Mouse (Mus musculus) ES-E14 (cell line): ENCODE results near the gene Sp100. TPM values are rescaled to one million over a fixed set of nuclear protein-coding genes. Genes with fewer than 3 reads are reported as not detected.

Experiments used
- DNase-seq: peaks from one replicate; pipeline ENCODE4 v3.0.0-alpha.2; 2013; ENCODE audit warnings: low read depth, low spot score
- H3K27ac ChIP-seq: 2 replicates; pipeline ENCODE4 v1.5.1; 2012; ENCODE audit warnings: low read depth, mild to moderate bottlenecking, low read length, moderate library complexity, mixed read lengths; ENCODE audit not compliant: poor library complexity, insufficient read depth, severe bottlenecking
- H3K36me3 ChIP-seq: 2 replicates; pipeline ENCODE4 v1.6.1; 2012; ENCODE audit warnings: mild to moderate bottlenecking, low read length, moderate library complexity, mixed read lengths; ENCODE audit not compliant: control insufficient read depth, poor library complexity, insufficient read depth, severe bottlenecking
- H3K4me1 ChIP-seq, 2 experiments: fragments of 150-350 bp in 1 of 2; sonication (generic) in 1 of 2; 2 replicates each; pipeline ENCODE4 v1.6.1; 2012; ENCODE audit warnings: low read length in 2 of 2, mild to moderate bottlenecking in 1 of 2, mixed read lengths in 1 of 2; ENCODE audit not compliant: control insufficient read depth in 2 of 2, insufficient read depth in 2 of 2, poor library complexity in 1 of 2
- H3K4me3 ChIP-seq, 2 experiments: fragments of 150-350 bp in 1 of 2; sonication (generic) in 1 of 2; 2 replicates each; pipeline ENCODE4 v1.5.1; 2012; ENCODE audit warnings: low read length in 2 of 2, low read depth in 1 of 2, mild to moderate bottlenecking in 1 of 2, mixed read lengths in 1 of 2; ENCODE audit not compliant: insufficient read depth in 1 of 2, poor library complexity in 1 of 2, severe bottlenecking in 1 of 2
- H3K9ac ChIP-seq: 2 replicates; pipeline ENCODE4 v1.6.1; 2012; ENCODE audit warnings: low read depth, mild to moderate bottlenecking, low read length, mixed read lengths; ENCODE audit not compliant: poor library complexity, insufficient read depth, severe bottlenecking
- H3K9me3 ChIP-seq: fragments of 150-350 bp; sonication (generic); 2 replicates; pipeline ENCODE4 v1.6.1; 2012; ENCODE audit warnings: low read depth, mild to moderate bottlenecking, low read length; ENCODE audit not compliant: control insufficient read depth, insufficient read depth
- HCFC1 ChIP-seq: IDR thresholded peaks from 2 replicates; pipeline ENCODE4 v1.6.1; 2012; ENCODE audit warnings: low read length, inconsistent platforms, borderline replicate concordance; ENCODE audit not compliant: insufficient read depth
- MAFK ChIP-seq: IDR thresholded peaks from 2 replicates; pipeline ENCODE4 v1.6.1; 2014; ENCODE audit warnings: mild to moderate bottlenecking, low read depth, low read length, inconsistent platforms; ENCODE audit not compliant: insufficient read depth
- ZNF384 ChIP-seq: IDR thresholded peaks from 2 replicates; pipeline ENCODE4 v1.6.1; 2012; ENCODE audit warnings: low read depth, low read length, inconsistent platforms
- in situ Hi-C, 2 experiments: fragments of 600-800 bp; cut with MboI; formaldehyde crosslinking; loops; one replicate each; pipeline ENCODE4 v1.15.1; 2025; ENCODE audit warnings: low sequenced_read_pairs in 2 of 2, inconsistent platforms in 1 of 2; ENCODE audit not compliant: unreplicated experiment in 2 of 2
- total RNA-seq: library from RNA; depleted of rRNA; stranded (reverse); fragments of 300-350 nt; gene quantifications from 2 replicates; pipeline ENCODE4 v1.2.3, GENCODE M21; 2012; rRNA removed

The Sp100 gene
- total RNA-seq, 1 experiment, result not detected

DNA sequence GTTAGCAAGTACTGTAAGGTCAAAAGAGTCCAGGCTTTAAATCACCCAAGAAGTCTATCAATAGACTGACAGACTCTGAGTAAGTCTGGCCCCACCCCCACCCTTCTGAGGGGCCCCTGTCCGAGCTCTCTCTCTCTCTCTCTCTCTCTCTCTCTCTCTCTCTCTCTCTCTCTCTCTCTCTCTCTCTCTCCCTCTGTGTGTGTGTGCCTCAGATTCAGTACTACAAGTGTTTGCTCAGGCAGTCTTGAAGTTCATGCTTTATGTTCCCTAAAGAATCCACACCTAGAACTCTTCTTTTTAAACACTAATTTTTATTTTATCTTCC, 109.1 kb downstream of the Sp100 start:
- Histone ChIP-seq H3K9me3 (no peaks in the 10 kb centered on the region), H3K36me3 (no peaks in the 10 kb centered on the region), H3K4me1 (peaks cover 2 to 8% of the 10 kb centered on the region in 2 experiments; a peak in 2 of 4 replicates), H3K4me3 (no peak overlapping the region; a peak in 1 of 4 replicates), H3K9ac (no peak overlapping the region), H3K27ac (no peak overlapping the region)
- in situ Hi-C loops, result no loop called here
- no peak for TF ChIP-seq HCFC1
- no peak for TF ChIP-seq ZNF384
- no peak for TF ChIP-seq MAFK
- DNase-seq, result no peak

Other genes with a start within 250 kb of the Sp100 start
- gene G530012D18Rik, start 74.3 kb upstream of the Sp100 start, total RNA-seq, result not detected in 2 replicates
- gene Sp110, start 51.2 kb upstream of the Sp100 start, total RNA-seq, result 4.1 and 5.1 TPM in 2 replicates
- gene Sp140, start 49.6 kb upstream of the Sp100 start, total RNA-seq, result 2.3 and 3.0 TPM in 2 replicates
- 0.63 and 0.76 TPM in 2 replicates for gene A630001G21Rik, start 128.7 kb downstream of the Sp100 start, total RNA-seq
- gene Cab39, start 143.5 kb downstream of the Sp100 start, total RNA-seq, result 43.2 and 51.9 TPM in 2 replicates
- 82.9 and 114 TPM in 2 replicates for gene Itm2c, start 244.3 kb downstream of the Sp100 start, total RNA-seq